Mouse (Mus musculus): ENCODE results near the gene Crhr2.

GRCm38 (mm10) chr6:55145285-55145684, 12.5 kb upstream of the Crhr2 start:
- TF ChIP-seq GATA1 (IDR thresholded peaks at IDR 0.05; ENCODE audit: borderline replicate concordance, low read length): no peak
- no peak for TF ChIP-seq FLI1 (IDR thresholded peaks at IDR 0.05; ENCODE audit: low read length)
